Mouse (Mus musculus) yolk sac, embryonic 10.5 days (tissue): ENCODE data around the gene Atp5g1.
"Not testable (repeated sequence)": the region's sequence is repeated elsewhere in the genome, so short reads cannot be mapped to it uniquely, and the experiment has no call there.

Source experiments
- DNase-seq: peaks from one replicate; pipeline ENCODE4 v3.0.0-alpha.2; 2017; ENCODE audit warnings: low spot score

The Atp5g1 gene

DNA sequence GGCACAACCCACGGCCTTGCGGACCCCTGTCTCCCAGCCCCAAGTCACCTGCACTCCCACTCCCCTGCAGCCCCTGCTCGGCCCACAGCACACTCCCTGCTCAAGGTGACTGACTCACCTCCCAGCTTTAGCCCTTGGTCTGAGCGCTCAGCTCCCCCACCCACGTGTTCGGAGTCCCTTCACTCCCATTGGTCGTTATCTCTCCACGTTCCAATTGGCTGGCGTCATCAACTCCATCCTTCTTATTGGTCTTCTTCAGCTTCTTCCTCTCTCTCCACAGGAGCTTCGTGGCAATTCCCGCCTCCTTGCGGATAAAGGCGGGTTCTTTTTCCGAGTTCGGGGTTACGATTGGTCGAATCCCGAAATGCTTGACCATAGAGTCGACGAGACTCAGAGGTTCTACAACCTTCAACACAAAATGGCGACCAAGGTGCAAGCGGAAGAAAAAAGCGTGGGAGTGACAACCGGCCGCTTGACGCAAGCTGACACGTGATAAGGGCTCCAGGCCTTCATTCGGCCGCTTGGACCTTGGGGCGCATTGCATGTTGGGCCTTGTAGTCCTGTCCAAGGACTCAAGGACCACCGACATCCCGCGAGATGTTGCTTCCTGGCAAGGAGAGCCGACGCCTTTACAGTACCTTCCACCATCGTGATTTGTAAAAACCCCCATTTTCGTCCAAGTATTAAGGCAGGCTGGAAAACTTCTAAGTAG, at the start of gene Atp5g1:
Gene Atp5g1 (minus strand): TSS at position 162 of the 712 bp plus-strand sequence.
- peak; percentile 100 for DNase-seq

DNA sequence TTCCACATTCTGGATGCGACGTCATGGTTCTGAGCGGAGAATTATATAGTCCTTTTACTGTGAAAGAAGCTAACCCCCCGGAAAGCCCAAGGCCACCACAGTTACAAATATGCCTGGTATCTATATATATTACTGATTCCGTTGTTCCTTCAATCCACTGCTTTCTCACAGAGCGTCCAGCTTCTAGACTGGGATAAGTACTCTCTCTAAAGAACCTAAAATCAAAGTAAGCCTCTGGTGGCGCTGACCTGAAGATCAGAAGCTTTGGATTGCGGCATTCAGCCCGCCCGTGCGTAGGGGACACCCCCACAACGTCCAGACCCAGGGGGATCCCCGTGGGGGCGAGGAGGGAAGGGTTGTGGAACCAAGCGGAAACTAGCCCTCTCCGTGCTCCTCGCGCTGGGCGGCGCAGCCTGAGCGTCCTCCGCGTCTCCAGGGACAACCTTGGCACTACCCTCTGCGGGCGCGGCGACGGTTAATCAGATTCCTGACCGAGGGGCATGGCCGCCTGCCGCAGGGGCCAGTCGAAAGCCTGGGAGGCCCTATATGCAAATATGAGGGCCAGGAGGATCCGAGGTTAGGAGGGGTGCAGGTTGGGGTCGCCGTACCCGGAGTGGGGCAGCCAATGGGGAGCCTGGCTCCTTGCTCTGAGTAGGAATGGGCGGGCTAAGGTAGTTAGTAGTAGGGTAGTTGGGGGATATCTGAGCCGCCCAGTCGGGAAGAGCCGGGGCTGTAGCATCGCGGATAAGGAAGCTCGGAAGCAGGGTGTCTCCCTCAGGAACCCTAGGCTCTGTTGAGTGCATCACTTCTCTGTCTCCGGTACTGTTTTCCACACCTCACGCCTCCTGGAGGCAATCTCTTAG, 48.8 kb upstream of the Atp5g1 start:
- DNase-seq: no peak

DNA sequence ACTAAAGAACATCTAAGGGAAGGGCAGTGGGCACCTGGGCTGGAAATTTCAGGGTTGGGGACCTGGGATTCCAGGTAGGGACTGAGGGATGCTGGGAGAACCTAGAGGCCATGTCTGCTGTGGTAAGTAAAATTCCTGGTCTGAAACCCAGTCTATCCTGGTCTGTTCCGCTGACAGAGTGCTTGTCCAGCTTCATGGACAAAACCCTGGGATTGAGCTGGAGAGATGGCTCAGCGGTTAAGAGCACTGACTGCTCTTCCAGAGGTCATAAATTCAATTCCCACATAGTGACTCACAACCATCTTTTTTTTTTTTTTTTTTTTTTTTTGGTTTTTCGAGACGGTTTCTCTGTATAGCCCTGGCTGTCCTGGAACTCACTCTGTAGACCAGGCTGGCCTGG, 47.3 kb upstream of the Atp5g1 start:
- DNase-seq: not testable (repeated sequence)

DNA sequence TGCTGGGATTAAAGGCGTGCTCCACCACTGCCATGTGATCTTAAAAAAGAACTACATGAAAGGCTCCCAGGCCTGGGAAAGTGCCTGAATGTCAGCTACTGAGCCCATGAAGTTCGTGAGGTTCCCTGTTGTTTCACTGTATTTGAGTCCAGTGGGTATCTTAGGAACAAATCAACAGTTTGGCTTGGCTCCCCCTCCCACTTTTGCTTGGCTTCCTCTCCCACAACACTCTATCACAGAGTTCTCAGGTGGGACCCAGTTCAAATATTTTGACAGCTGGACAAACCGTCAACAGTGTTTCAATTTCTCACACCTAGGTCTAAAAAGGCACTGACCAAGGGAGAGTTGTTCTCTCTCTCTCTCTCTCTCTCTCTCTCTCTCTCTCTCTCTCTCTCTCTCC, 43.9 kb upstream of the Atp5g1 start:
- no peak for DNase-seq

DNA sequence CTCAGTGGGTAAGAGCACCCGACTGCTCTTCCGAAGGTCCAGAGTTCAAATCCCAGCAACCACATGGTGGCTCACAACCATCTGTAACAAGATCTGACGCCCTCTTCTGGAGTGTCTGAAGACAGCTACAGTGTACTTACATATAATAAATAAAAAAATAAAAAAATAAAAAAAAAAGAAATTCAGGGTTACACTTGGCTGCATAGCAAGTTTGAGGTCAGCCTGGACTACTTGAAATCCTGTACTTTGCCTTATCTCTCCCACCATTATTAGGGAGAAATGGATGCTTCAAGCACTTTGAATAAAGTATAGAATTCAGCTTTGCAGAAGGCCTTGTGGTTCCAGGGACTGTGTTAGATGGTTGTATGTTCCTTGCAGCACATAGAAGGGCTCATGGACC, 41.5 kb upstream of the Atp5g1 start:
- not testable (repeated sequence) for DNase-seq

DNA sequence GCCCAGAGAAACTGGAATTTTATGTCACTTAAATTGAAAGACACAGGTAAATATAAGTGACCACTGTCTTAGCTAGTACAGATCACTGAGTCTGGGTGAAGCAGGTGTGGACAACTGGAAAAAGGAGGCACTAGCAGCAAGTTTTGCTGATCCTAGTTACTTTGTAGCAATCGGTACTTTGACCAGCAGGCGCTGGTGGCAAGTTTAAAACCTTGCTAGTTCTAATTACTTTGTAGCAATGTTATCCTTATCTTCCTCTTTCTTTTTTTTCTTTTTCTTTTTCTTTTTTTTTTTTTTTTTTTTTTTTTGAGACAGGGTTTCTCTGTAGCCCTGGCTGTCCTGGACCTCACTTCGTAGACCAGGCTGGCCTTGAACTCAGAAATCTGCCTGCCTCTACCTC, 40.6 kb upstream of the Atp5g1 start:
- no peak for DNase-seq

DNA sequence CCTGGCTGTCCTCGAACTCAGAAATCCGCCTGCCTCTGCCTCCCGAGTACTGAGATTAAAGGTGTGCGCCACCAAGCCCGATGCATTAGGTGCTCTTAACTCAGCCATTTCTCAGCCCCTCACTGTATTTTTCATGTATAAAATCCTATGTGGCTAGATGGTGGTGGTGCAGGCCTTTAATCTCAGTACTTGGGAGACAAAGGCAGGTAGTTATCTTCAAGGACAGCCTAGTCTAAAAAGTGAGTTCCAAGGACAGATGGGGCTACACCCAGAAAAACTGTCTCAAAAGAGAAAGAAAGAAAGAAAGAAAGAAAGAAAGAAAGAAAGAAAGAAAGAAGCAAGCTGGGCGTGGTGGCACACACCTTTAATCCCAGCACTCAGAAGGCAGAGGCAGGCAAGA, 39.9 kb upstream of the Atp5g1 start:
- DNase-seq: no peak

DNA sequence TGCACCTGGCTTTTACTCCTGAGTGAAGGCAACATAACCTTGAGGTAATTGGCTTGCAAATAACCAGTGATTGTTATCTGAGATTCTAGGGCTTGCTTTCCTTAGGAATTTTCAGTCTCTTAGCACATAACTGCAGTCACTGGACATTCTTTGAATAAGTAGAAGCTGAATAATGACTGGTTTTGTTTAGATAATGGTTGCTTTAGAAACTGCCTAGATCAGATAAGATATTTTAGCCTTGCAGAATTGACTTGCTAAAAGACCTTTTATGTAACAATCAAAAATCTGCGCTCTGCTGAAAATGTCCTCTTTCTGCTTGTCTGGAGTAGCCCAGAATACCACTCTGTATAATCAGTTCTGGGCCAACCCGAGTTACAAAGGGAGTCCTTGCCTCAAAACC, 38.6 kb upstream of the Atp5g1 start:
- DNase-seq: no peak

DNA sequence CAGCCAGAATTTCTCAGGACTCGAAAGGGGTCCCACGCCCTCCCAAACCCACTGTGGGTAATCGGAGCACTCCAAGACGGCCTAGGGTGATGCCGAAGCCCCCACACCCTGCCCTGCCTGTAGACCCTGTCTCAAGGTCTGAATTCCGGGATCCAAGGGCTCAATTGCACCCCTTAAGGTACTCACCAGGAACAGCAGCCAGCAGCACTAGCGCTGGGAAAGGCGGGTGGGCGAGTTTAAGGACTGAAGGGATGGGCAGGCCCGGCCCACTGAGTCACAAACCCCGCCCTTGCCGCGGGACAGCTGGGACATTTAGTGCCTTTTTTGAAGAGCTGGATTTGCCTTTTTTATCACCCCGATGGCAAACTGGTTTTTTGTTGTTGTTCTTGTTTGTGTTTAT, 36.3 kb upstream of the Atp5g1 start, which contains the start of gene Calcoco2:
Gene Calcoco2 (minus strand): TSS at position 214 of the 400 bp plus-strand sequence.
- DNase-seq: no peak

DNA sequence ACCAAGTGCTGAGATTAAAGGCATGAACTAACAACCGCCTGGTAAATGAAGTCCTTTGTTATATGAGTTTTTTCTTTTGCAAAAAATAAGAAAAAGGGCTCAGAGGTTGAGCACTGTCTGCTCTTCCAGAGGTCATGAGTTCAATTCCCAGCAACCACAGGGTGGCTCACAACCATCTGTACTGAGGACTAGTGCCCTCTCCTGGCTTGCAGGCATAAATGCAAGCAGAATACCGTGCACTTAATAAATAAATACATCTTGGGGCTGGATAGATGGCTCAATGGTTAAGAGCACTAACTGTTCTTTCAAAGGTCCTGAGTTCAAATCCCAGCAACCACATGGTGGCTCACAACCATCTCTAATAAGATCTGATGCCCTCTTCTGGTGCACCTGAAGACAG, 35.5 kb upstream of the Atp5g1 start:
- not testable (repeated sequence) for DNase-seq

DNA sequence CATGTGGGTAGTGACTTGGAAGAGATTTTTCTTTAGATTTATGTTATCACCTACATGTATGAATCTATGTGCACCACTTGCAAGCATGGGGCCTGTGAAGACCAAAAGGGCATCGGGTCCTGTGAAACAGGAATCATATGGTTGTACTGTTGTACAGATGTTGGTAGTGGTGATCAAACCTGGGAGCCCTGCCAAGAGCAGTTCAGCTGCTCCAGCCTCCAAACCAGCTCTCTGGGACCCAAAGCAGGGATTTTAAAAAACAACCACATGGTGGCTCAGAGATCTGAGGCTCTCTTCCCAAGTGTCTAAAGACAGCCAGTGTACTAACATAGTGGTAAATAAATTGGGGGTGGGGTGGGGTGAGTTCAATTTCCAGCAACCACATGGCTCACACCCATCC, 32.9 kb upstream of the Atp5g1 start:
- no peak for DNase-seq

DNA sequence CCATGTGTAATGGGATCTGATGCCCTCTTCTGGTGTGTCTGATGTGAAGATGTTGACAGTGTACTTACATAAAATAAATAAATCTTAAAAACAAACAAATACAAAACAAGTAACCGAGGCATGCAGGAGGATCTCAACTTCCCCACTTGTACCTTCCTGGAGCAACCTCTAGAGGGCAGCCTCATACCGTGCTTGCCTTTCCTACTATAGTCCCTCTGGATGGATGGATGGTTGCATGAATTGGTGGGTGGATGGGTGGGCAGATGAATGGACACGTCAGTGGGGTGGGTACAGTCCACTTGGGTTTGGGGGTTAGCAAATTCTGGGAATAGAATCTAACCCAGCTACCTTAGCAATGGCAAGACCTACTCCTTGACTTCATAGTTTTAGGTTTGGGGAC, 17.9 kb upstream of the Atp5g1 start:
- peak; percentile 37 for DNase-seq

DNA sequence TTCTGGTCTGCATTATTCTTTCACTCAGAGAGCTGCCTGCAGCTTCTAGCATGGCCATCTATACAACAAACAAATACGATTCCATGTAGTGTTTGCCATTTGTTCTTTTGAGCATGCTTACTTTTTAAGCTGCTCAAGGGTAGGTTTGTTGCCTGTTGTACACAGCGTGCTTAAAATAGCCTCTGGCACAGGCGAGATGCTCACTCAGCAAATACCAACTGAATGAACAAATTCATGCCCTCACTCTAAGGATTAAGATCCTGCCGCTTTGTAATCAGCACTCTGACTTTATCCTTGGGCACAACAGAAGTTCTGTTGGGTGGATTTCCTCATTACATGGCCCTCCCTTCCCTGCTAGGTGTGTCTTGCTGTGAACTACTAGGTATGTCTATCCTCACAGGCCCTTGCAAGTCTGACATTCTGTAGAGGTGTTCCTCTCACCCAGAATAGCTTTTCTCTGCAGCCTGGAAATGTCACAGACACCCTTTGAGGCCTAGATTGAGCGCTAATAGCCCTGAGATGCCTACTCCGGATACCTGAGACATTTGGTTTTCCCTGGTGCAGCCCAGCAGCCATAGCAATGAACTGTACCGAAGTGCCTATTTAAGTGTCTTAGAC, 17.3 kb upstream of the Atp5g1 start:
- no peak for DNase-seq

DNA sequence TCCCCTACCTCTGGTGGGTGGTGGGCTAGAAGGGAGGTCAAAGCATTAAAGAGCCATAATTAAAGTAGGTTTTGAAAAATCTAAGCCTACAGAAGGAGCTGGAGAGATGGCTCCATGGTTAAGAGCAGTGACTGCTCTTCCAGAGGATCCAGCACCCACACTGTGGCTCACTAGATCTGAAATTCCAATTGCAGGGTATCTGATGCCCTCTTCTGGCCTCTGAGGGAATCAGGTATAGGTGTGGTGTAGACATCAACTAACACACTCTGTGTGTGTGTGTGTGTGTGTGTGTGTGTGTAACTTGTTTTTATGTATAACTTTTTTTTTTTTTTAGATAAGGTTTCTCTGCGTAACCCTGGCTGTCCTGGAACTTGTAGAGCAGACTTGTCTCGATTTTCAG, 15.6 kb upstream of the Atp5g1 start:
- DNase-seq: no peak

DNA sequence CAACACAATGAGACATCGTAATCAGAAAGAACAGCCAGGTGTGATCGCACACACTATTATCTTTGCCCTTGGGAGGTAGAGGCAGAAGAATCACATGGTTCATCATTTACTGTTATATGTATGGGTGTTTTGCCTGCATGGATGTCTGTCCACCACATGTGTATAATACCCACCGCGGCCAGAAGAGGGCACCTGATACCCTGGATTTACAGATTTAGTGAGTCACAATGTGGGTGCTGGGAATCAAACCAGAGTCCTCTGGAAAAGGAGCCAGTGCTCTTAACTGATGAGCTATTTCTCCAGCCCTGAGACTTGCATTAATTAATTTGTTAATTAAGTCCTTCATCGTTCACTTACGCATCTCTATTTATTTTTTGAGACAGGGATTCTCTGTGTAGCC, 12.5 kb upstream of the Atp5g1 start:
- no peak for DNase-seq

DNA sequence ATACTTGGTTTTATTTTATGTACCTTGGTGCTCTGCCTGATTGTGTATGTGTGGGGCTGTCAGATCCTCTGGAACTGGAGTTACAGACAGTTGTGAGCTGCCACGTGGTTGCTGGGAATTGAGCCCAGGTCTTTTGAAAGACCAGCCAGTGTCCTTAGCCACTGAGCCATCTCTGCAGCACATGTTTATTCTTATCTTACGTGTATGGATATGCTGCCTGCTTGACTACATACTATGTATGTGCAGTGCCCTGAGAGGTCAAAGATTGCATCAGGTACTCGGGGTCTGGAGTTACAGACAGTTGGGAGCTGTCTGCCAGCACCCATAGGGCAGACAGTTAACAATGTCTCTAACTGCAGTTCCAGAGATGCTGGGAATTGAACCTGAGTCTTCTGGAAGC, 7.2 kb upstream of the Atp5g1 start:
- DNase-seq: no peak

DNA sequence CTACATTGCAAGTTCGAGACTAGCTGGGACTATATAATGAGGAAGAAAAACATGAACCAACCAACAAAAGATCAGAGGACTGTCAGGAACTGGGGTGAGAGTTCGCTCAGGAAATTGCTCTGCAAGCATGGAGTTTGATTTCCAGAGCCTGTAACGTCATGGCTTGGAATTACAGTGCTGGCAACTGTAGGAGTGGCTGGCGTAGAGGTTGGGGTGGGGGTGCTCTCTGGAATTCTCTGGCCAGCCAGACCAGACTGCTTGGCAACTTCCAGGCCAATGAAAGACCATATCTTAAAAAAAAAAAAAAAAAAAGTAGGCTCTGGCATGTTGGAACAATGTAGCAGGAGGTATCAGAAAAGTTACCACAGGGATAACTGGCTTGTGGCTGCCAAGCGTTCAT, 5.3 kb upstream of the Atp5g1 start:
- DNase-seq: no peak

DNA sequence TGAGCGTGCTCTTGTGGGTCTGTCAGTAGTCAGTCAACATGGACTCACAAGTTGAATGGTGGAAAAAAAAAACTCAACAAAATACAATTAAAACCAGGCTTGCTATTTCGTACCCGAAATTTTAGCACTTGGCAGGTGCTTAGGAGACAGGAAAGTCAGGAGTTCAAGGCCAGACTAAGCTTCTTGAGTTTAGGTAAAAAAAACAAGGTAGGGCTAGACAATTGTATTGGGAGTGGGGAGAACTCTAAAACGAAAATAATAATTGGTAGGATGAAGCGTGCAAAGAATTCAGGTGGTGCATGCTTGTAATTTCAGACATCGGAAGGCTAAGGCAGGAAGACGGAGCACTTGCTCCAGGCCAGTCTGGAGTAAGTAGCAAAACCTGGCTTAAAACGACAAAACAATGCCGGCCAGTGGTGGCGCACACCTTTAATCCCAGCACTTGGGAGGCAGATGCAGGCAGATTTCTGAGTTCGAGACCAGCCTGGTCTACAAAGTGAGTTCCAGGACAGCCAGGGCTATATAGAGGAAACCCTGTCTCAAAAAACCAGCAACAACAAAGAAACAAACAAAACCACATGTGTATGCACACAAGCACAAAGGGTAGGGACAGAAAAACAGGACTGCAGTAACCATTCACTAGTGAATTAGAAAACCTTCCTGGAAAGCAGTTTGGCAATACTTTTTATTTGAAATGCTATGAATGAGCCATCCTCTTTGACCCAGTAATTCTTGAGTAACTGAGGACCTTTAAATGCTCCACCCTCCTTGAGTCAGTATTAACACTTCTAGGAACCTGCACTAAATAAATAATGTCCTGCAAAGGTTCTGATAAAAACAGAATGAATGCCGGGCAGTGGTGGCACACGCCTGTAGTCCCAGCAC, 993 bp upstream of the Atp5g1 start:
- no peak for DNase-seq

DNA sequence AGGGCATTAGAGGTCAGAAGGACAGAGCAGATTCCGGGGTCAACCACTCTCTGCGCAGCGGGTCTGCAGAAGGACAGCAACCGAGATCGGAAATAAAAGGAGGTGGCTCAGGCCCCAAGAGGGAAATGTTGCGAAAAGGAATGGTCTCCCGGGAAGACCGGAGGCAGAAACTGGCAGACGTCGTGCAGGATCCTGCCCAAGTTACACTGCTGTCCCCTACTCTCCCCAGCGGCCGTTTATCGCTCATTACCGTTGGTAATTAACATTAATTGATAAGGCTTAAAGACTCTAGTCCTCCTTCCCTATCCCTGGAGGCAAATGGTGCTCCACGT, 327 bp downstream of the Atp5g1 start:
- DNase-seq: no peak

DNA sequence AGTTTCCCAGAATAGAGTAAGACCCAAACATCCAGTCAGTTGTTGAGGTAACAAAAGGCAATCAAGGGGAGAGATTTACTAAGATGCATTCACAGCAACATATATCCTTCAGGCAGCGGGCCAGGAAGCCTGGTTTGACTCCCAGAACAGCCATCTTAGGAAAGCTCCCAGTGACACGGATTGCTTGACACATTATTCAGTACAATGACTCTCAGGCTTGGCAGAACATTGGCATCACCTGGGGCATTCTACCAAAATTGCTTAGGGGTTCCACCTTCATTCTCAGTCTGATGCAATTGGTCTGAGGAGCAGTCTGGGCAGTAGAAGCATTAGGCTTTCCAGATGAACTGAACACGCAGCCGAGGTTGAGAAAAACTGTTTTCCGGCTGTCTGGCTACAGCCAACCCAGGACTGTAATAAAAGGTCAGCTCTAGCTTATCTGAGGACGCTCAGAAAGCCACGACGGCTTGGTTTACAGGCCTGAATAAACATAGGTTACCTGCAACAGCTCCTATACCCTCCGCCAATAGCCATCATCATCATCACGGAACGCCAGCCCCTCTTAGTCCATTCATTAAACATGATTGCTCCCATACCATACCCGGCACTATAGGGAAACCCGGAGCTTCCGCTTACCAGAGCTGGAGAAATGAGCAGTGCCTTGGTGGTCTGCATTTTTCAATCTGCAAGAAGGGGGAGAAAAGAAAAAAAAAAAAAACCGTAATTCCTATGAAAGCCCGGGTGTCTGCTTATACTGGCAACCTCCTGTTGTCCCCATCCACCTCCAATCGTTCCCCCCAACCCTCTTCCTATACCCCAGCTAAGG, 906 bp downstream of the Atp5g1 start:
- DNase-seq: peak; percentile 16

DNA sequence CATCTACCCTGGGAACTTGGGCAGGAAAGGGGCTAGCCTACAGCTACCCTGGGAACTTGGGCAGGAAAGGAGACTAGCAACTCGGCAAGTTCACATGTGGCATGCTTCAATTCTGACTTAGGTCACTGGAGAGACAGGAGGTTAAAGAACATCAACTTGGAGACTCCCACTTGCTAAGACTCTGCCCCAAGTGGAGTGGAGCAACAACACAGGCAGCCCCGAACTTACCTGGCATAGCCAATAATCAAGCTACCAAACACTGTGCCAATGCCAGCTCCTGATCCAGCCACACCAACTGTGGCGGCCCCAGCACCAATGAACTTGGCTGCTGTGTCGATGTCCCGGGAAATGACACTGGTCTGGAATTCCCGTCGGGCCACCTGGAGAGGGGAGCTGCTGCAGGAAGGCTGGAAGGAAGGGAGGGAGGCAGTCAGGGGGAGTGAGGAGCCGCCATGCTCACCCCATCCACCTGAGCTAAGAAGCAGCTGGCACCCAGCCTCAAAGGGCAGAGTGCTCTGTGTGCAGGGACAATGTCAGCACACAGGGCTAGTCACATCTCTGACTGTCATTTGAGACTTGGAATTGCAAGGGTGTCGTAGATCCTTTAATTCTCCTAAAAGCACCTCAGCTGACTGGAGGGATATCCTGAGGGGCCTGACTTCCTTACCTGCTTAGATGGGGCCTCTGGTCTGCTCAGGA, 2.0 kb downstream of the Atp5g1 start:
- DNase-seq: no peak
